Mouse (Mus musculus): ENCODE measurements around the gene Washc4.

Gene Washc4

GRCm38 (mm10) chr10:83634461-83634860, 90.9 kb downstream of the Washc4 start:
- no peak for DNase-seq (ENCODE audit: low read depth in 1 of 2, low spot score in 2 of 2)

- no peak for DNase-seq (ENCODE audit: low read depth in 1 of 2, low spot score in 2 of 2)
Measured at GRCm38 (mm10) chr10:83636191-83636590, 92.6 kb downstream of the Washc4 start.

- DNase-seq (ENCODE audit: low read depth in 1 of 2, low spot score in 2 of 2) = no peak
Measured at GRCm38 (mm10) chr10:83637295-83637694, 93.7 kb downstream of the Washc4 start.

- DNase-seq (ENCODE audit: low read depth in 1 of 2, low spot score in 2 of 2) = no peak
Measured at GRCm38 (mm10) chr10:83639881-83640386, 96.4 kb downstream of the Washc4 start.

- DNase-seq (ENCODE audit: low read depth in 1 of 2, low spot score in 2 of 2) = no peak
Measured at GRCm38 (mm10) chr10:83641641-83642040, 98.1 kb downstream of the Washc4 start.

GRCm38 (mm10) chr10:83644167-83644566, 100.6 kb downstream of the Washc4 start:
- no peak for DNase-seq (ENCODE audit: low read depth in 1 of 2, low spot score in 2 of 2)

GRCm38 (mm10) chr10:83644865-83645715, 101.5 kb downstream of the Washc4 start:
- DNase-seq (ENCODE audit: low read depth in 1 of 2, low spot score in 2 of 2) = no peak

GRCm38 (mm10) chr10:83645716-83645990, 102.1 kb downstream of the Washc4 start:
- no peak for DNase-seq (ENCODE audit: low read depth in 1 of 2, low spot score in 2 of 2)

Measured in monocyte, adult 2 months (primary cell).